Mouse (Mus musculus): Measurements from ENCODE around the gene Creb5. TPM values are rescaled to one million over a fixed set of nuclear protein-coding genes. Genes with fewer than 3 reads are reported as not detected.

Gene Creb5
- total RNA-seq, 1 experiment: 1.1 TPM

DNA sequence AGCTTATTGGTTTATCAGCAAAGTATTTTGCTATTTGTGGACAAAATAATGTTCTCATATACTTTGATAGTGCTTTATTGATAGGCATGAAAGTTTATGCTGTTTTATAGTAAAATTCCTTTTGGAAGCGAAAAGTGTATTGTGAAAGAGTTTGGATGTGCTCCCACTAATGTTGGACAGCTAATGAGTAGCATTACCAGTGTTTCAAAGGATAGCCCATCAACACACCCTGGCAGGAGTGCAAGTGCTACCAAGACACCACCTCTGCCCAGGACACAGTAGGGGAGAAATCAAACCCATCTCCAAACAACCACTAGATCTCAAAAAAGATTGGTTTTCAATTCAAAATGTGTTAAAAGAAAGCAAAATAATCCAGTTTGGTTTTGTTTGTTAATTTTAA is 403.9 kb downstream of the Creb5 start:
- DNase-seq (ENCODE audit: low read depth, low spot score): no peak
- no peaks in the 10 kb centered on the region for H3K4me1 ChIP-seq (ENCODE audit: control insufficient read depth in 2 of 2, insufficient read depth in 2 of 2, low read length in 2 of 2, poor library complexity in 1 of 2)

DNA sequence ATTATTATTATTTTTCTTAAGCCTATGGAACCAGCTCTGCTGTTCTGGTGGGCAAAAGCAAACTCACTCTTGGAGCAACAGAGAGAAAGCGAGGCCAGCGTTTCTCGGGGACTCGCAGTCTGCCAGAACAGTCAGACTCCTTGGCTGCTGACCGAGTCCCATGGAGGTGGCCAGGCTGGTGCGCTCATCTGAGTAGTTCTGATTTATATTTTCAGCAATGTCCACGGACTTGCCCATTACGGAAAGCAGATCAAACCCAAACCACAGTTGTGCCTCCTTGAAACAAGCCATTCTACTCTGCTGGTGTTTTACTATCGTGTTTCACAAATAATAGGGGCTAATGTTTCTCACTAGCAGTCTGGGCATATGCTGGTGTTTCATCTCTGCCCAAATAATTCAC is 408.1 kb downstream of the Creb5 start:
- Histone ChIP-seq H3K4me3 (ENCODE audit: insufficient read depth in 1 of 2, low read depth in 1 of 2, low read length in 2 of 2, poor library complexity in 1 of 2, severe bottlenecking in 1 of 2) (no peak overlapping the region), H3K4me1 (ENCODE audit: control insufficient read depth in 2 of 2, insufficient read depth in 2 of 2, low read length in 2 of 2, poor library complexity in 1 of 2) (peaks cover 0 to 4% of the 10 kb centered on the region in 2 experiments; a peak in 1 of 4 replicates), H3K27ac (ENCODE audit: insufficient read depth, low read depth, low read length, poor library complexity, severe bottlenecking) (no peak overlapping the region), H3K9me3 (ENCODE audit: control insufficient read depth, insufficient read depth, low read depth, low read length) (no peaks in the 10 kb centered on the region), H3K9ac (ENCODE audit: insufficient read depth, low read depth, low read length, poor library complexity, severe bottlenecking) (no peak overlapping the region), H3K36me3 (ENCODE audit: control insufficient read depth, insufficient read depth, low read length, poor library complexity, severe bottlenecking) (no peaks in the 10 kb centered on the region)
- in situ Hi-C loops (cut with MboI; ENCODE audit: low sequenced_read_pairs in 2 of 2, unreplicated experiment in 2 of 2): no loop called here
- TF ChIP-seq HCFC1 (IDR thresholded peaks at IDR 0.05; ENCODE audit: borderline replicate concordance, insufficient read depth, low read length) (no peak), MAFK (IDR thresholded peaks at IDR 0.05; ENCODE audit: insufficient read depth, low read depth, low read length) (no peak)
- DNase-seq (ENCODE audit: low read depth, low spot score): no peak

More for the DNA sequence above, 403.9 kb downstream of the Creb5 start:
- Histone ChIP-seq H3K9me3 (ENCODE audit: control insufficient read depth, insufficient read depth, low read depth, low read length) (no peaks in the 10 kb centered on the region), H3K4me3 (ENCODE audit: insufficient read depth in 1 of 2, low read depth in 1 of 2, low read length in 2 of 2, poor library complexity in 1 of 2, severe bottlenecking in 1 of 2) (no peak overlapping the region), H3K27ac (ENCODE audit: insufficient read depth, low read depth, low read length, poor library complexity, severe bottlenecking) (no peak overlapping the region), H3K36me3 (ENCODE audit: control insufficient read depth, insufficient read depth, low read length, poor library complexity, severe bottlenecking) (no peaks in the 10 kb centered on the region), H3K9ac (ENCODE audit: insufficient read depth, low read depth, low read length, poor library complexity, severe bottlenecking) (no peak overlapping the region)
- in situ Hi-C loops (cut with MboI; ENCODE audit: low sequenced_read_pairs in 2 of 2, unreplicated experiment in 2 of 2): no loop called here
- no peak for TF ChIP-seq HCFC1 (IDR thresholded peaks at IDR 0.05; ENCODE audit: borderline replicate concordance, insufficient read depth, low read length)
- TF ChIP-seq ZC3H11A (IDR thresholded peaks at IDR 0.05; ENCODE audit: borderline replicate concordance, low read depth, low read length): no peak

DNA sequence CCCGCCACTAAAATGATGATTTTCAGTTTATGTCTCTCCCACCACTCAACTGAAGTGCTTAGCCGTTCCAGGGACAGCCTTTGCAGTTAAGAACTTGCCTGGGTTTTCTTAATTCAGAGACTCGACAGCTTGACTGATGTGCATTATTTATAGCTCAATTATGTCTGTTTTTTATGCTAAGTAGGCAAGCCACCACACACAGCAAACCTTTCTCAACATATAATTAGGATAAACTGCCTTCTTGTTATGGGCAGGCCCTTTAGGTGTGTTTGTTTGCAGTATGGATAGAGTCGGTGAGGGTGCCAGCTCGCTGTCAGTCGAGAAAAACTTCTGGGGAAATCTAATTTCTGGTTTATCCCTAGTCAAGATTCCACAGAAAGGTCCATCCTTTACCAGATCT is 409.4 kb downstream of the Creb5 start:
- no peak overlapping the region for H3K27ac ChIP-seq (ENCODE audit: insufficient read depth, low read depth, low read length, poor library complexity, severe bottlenecking)
- no peaks in the 10 kb centered on the region for H3K36me3 ChIP-seq (ENCODE audit: control insufficient read depth, insufficient read depth, low read length, poor library complexity, severe bottlenecking)
- H3K4me3 ChIP-seq (ENCODE audit: insufficient read depth in 1 of 2, low read depth in 1 of 2, low read length in 2 of 2, poor library complexity in 1 of 2, severe bottlenecking in 1 of 2): no peak overlapping the region
- no peaks in the 10 kb centered on the region for H3K9me3 ChIP-seq (ENCODE audit: control insufficient read depth, insufficient read depth, low read depth, low read length)
- peaks cover 0 to 4% of the 10 kb centered on the region in 2 experiments; a peak in 1 of 4 replicates for H3K4me1 ChIP-seq (ENCODE audit: control insufficient read depth in 2 of 2, insufficient read depth in 2 of 2, low read length in 2 of 2, poor library complexity in 1 of 2)
- TF ChIP-seq ZC3H11A (IDR thresholded peaks at IDR 0.05; ENCODE audit: borderline replicate concordance, low read depth, low read length) (no peak), HCFC1 (IDR thresholded peaks at IDR 0.05; ENCODE audit: borderline replicate concordance, insufficient read depth, low read length) (no peak), CHD2 (IDR thresholded peaks at IDR 0.05; ENCODE audit: low read depth, low read length) (no peak), MAFK (IDR thresholded peaks at IDR 0.05; ENCODE audit: insufficient read depth, low read depth, low read length) (no peak), ZNF384 (IDR thresholded peaks at IDR 0.05; ENCODE audit: low read depth, low read length) (no peak)
- DNase-seq (ENCODE audit: low read depth, low spot score): no peak
- no peak overlapping the region for H3K9ac ChIP-seq (ENCODE audit: insufficient read depth, low read depth, low read length, poor library complexity, severe bottlenecking)
- in situ Hi-C loops (cut with MboI; ENCODE audit: low sequenced_read_pairs in 2 of 2, unreplicated experiment in 2 of 2): no loop called here

DNA sequence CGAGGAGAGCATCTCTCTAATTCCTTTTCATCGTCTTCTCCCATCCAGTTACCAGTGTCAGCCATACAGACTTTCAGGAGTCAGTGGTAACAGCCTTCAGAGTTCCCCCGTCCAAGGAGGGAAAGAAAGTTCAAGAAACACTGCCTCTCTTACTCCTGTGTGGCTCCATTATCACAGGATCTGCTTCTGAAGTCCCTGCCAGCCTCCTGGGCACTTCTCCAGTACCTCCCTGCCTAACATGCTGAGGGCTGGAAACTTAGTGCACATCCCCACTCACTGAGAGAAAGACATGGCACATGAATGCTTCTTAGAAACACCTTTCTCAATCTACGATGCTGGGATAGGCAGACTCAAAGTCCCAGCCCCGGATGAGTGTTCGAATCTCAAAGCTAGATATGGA is 409.9 kb downstream of the Creb5 start:
- peaks cover 0 to 4% of the 10 kb centered on the region in 2 experiments; a peak in 1 of 4 replicates for H3K4me1 ChIP-seq (ENCODE audit: control insufficient read depth in 2 of 2, insufficient read depth in 2 of 2, low read length in 2 of 2, poor library complexity in 1 of 2)
- H3K4me3 ChIP-seq (ENCODE audit: insufficient read depth in 1 of 2, low read depth in 1 of 2, low read length in 2 of 2, poor library complexity in 1 of 2, severe bottlenecking in 1 of 2): no peak overlapping the region
- no peaks in the 10 kb centered on the region for H3K9me3 ChIP-seq (ENCODE audit: control insufficient read depth, insufficient read depth, low read depth, low read length)
- no peaks in the 10 kb centered on the region for H3K36me3 ChIP-seq (ENCODE audit: control insufficient read depth, insufficient read depth, low read length, poor library complexity, severe bottlenecking)
- DNase-seq (ENCODE audit: low read depth, low spot score): no peak
- H3K9ac ChIP-seq (ENCODE audit: insufficient read depth, low read depth, low read length, poor library complexity, severe bottlenecking): no peak overlapping the region
- no peak overlapping the region for H3K27ac ChIP-seq (ENCODE audit: insufficient read depth, low read depth, low read length, poor library complexity, severe bottlenecking)
- in situ Hi-C loops (cut with MboI; ENCODE audit: low sequenced_read_pairs in 2 of 2, unreplicated experiment in 2 of 2): no loop called here
- TF ChIP-seq ZNF384 (IDR thresholded peaks at IDR 0.05; ENCODE audit: low read depth, low read length) (no peak), MAFK (IDR thresholded peaks at IDR 0.05; ENCODE audit: insufficient read depth, low read depth, low read length) (no peak), ZC3H11A (IDR thresholded peaks at IDR 0.05; ENCODE audit: borderline replicate concordance, low read depth, low read length) (no peak), CHD2 (IDR thresholded peaks at IDR 0.05; ENCODE audit: low read depth, low read length) (no peak)

DNA sequence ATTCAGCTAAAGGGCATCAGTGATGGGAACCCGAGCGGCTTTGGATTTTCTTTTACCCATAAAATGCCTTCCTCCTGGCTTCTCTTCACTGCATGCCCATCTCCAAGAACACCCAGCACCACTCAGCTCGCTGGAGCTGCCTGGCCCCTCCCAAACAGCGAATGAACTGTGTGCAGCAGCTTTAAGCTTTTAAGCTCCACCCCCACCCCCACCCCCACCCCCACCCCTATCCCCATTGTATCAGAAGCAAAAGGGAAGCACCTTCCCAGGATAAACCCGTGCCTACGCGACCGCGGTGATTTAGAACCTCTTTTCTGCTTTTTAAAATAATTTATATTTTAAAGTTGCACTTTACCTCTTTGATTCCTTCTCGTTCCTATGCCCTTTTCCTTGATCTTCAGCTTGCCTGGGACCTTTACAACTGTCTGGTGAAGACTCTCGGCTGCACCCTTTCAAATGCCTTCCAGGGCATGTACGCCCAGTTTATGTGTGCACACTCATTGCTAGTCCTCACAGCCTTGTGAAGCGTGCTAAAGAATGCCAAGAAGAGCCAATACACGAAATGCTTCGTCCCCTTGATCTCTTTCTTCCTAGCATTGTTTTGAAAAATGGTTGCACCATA is 411.2 kb downstream of the Creb5 start:
- peaks cover 0 to 4% of the 10 kb centered on the region in 2 experiments; a peak in 1 of 4 replicates for H3K4me1 ChIP-seq (ENCODE audit: control insufficient read depth in 2 of 2, insufficient read depth in 2 of 2, low read length in 2 of 2, poor library complexity in 1 of 2)
- no peak overlapping the region for H3K27ac ChIP-seq (ENCODE audit: insufficient read depth, low read depth, low read length, poor library complexity, severe bottlenecking)
- TF ChIP-seq CHD2 (IDR thresholded peaks at IDR 0.05; ENCODE audit: low read depth, low read length) (no peak), HCFC1 (IDR thresholded peaks at IDR 0.05; ENCODE audit: borderline replicate concordance, insufficient read depth, low read length) (no peak), ZNF384 (IDR thresholded peaks at IDR 0.05; ENCODE audit: low read depth, low read length) (no peak), ZC3H11A (IDR thresholded peaks at IDR 0.05; ENCODE audit: borderline replicate concordance, low read depth, low read length) (no peak), MAFK (IDR thresholded peaks at IDR 0.05; ENCODE audit: insufficient read depth, low read depth, low read length) (no peak)
- H3K4me3 ChIP-seq (ENCODE audit: insufficient read depth in 1 of 2, low read depth in 1 of 2, low read length in 2 of 2, poor library complexity in 1 of 2, severe bottlenecking in 1 of 2): no peak overlapping the region
- no peak overlapping the region for H3K9ac ChIP-seq (ENCODE audit: insufficient read depth, low read depth, low read length, poor library complexity, severe bottlenecking)
- H3K36me3 ChIP-seq (ENCODE audit: control insufficient read depth, insufficient read depth, low read length, poor library complexity, severe bottlenecking): no peaks in the 10 kb centered on the region
- peak; percentile 29 for DNase-seq (ENCODE audit: low read depth, low spot score)
- no peaks in the 10 kb centered on the region for H3K9me3 ChIP-seq (ENCODE audit: control insufficient read depth, insufficient read depth, low read depth, low read length)
- in situ Hi-C loops (cut with MboI; ENCODE audit: low sequenced_read_pairs in 2 of 2, unreplicated experiment in 2 of 2): no loop called here
